Mouse (Mus musculus) forebrain, embryonic 12.5 days (tissue): Measurements from ENCODE around the gene Wt1. TPM values are rescaled to one million over a fixed set of nuclear protein-coding genes. Genes with fewer than 3 reads are reported as not detected.

Experiments used
- ATAC-seq: fragments of 200-750 bp; cut with Nextera tagmentation; 2 replicates; pipeline ENCODE4 v1.8.0; 2017; ENCODE audit warnings: moderate TSS enrichment; ENCODE audit not compliant: low FRiP score
- H3K27ac ChIP-seq: fragments of 300-500 bp; sonication (generic); 2 replicates; pipeline ENCODE4 v1.5.1; 2016; ENCODE audit warnings: mild to moderate bottlenecking
- H3K27me3 ChIP-seq: fragments of 300-500 bp; sonication (generic); 2 replicates; pipeline ENCODE4 v1.6.1; 2016; ENCODE audit warnings: mild to moderate bottlenecking
- H3K36me3 ChIP-seq: fragments of 300-500 bp; sonication (generic); replicated peaks from 2 replicates; pipeline ENCODE4 v1.6.1; 2016; ENCODE audit warnings: mild to moderate bottlenecking
- H3K4me1 ChIP-seq: fragments of 300-500 bp; sonication (generic); 2 replicates; pipeline ENCODE4 v1.6.1; 2016
- H3K4me2 ChIP-seq: fragments of 300-500 bp; sonication (generic); 2 replicates; pipeline ENCODE4 v1.6.1; 2016; ENCODE audit warnings: mild to moderate bottlenecking, moderate library complexity
- H3K4me3 ChIP-seq: fragments of 300-500 bp; sonication (generic); replicated peaks from 2 replicates; pipeline ENCODE4 v1.5.1; 2016; ENCODE audit warnings: mild to moderate bottlenecking
- H3K9ac ChIP-seq: fragments of 300-500 bp; sonication (generic); 2 replicates; pipeline ENCODE4 v1.6.1; 2016; ENCODE audit warnings: mild to moderate bottlenecking
- H3K9me3 ChIP-seq: fragments of 300-500 bp; sonication (generic); 2 replicates; pipeline ENCODE4 v1.6.1; 2016
- WGBS: fragments of 180-500 bp; shearing (Covaris S2); methylation state at CpG from one replicate; pipeline ENCODE4 v1.1.7; 2016; 5-methylcytosine and 5-hydroxymethylcytosine counted together
- polyA plus RNA-seq: library from polyadenylated mRNA; unstranded; fragments of >200 nt; fragmentation: Nextera tagmentation; extraction: Ambion mirVana; gene quantifications from 2 replicates; pipeline ENCODE4 v1.2.1, GENCODE M21; 2016

The Wt1 gene
- polyA plus RNA-seq, 1 experiment from 2014 or later = not detected

DNA sequence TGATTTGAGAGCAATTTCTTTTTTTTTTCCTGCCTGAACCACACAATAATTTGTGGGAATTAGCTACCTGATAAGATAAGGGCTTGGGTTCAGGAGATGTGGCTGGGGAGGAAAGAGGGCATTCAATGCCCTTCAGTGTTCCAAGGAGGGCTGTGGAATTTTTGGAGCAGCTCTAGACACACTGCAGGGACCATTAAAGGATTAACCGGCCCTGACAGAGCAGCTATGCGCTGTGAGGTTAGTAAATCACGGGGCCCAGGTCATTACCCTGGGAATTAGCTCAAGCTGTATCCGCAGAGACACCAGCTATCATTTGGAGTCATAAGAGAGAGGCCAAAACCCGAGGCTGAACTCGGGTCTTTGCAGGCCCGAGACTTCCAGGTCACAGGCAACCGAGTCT, 73.8 kb downstream of the Wt1 start:
- Histone ChIP-seq H3K4me2 (no peak overlapping the region), H3K4me1 (no peaks in the 10 kb centered on the region), H3K9ac (no peak overlapping the region), H3K27ac (no peak overlapping the region), H3K36me3 (no peaks in the 10 kb centered on the region), H3K9me3 (no peaks in the 10 kb centered on the region), H3K27me3 (no peaks in the 10 kb centered on the region), H3K4me3 (no peak overlapping the region)
- no peak for ATAC-seq
- WGBS = 36% methylated on average over 8 of the region's 8 CpGs

- no peak overlapping the region for H3K9ac ChIP-seq
- H3K36me3 ChIP-seq = no peaks in the 10 kb centered on the region
- WGBS = 91% methylated on average over 9 of the region's 9 CpGs
- no peaks in the 10 kb centered on the region for H3K9me3 ChIP-seq
- H3K27me3 ChIP-seq = 0 out of 2 replicates have a peak, but pooled peaks cover 4% of the 10 kb centered on the region
- H3K4me2 ChIP-seq = no peak overlapping the region
- H3K27ac ChIP-seq = no peak overlapping the region
- no peaks in the 10 kb centered on the region for H3K4me1 ChIP-seq
- no peak overlapping the region for H3K4me3 ChIP-seq
- no peak for ATAC-seq
Measured at GRCm38 (mm10) chr2:105206563-105207174, 80.3 kb downstream of the Wt1 start.

DNA sequence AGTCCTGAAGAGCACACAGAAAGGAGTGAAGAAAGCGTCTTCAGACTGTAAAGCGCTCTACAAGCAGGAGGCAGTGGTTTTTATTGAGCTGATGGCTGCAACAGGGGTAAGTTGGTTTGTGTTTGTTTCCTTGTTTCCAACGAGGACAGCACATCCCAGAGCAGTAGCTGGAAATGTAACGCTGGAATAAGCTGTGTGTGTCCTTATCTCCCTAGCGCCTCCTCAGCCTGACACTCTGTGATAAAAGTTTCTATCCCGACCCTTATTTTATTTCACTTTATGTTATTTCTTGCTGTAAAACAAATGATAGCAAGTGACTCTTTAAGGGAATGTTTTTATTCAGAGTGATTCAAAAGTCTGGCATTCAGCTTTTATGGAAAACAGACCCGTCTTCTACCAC, 86.5 kb downstream of the Wt1 start:
- ATAC-seq = no peak
- Histone ChIP-seq H3K4me3 (no peak overlapping the region), H3K27ac (no peak overlapping the region), H3K4me1 (no peaks in the 10 kb centered on the region), H3K27me3 (0 out of 2 replicates have a peak, but pooled peaks cover 4% of the 10 kb centered on the region), H3K36me3 (no peaks in the 10 kb centered on the region), H3K9me3 (no peaks in the 10 kb centered on the region), H3K4me2 (no peak overlapping the region), H3K9ac (no peak overlapping the region)
- WGBS = 77% methylated on average over 7 of the region's 7 CpGs

DNA sequence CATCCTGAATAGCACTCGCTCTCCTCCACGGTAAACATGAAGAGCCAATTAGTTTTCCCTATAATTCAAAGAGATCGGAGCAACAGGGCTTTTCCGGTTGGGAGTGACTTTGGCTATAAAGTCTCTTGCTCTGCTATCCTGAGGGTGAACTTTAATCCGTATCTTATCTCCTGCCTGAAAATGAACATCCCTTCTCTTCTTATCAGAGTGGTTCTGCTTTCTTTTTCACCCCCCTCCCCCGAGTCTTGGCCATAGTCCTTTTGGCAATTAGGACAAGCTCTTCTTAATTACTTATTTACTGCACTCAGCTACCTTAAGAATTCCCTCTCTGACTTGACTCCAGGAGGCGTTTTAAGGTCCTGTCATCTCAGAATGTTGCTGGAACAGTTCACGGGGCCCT, 89.6 kb downstream of the Wt1 start:
- Histone ChIP-seq H3K9ac (no peak overlapping the region), H3K4me1 (no peaks in the 10 kb centered on the region), H3K4me2 (no peak overlapping the region), H3K27ac (no peak overlapping the region), H3K27me3 (no peaks in the 10 kb centered on the region), H3K9me3 (no peaks in the 10 kb centered on the region), H3K36me3 (no peaks in the 10 kb centered on the region), H3K4me3 (no peak overlapping the region)
- ATAC-seq = no peak
- 36% methylated on average over 8 of the region's 8 CpGs for WGBS

DNA sequence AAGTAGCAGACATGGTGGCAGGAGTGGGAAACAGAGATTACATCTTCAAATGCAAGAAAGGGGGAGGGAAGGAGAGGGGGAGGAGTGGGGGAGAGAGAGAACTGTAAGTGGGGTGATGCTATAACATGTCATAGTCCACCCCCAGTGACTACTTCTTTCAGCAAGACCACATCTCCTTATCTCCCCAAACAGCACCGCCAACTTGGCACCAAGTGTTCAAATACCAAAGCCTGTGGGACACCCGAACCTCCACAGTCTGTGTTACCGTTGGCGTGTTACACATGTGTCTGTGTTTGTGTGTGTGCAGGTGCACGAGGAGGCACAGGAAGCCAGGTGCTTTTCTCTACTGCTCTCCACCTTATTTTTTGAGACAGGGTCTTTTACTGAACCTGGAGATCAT, 92.9 kb downstream of the Wt1 start:
- Histone ChIP-seq H3K27me3 (peaks cover 13% of the 10 kb centered on the region), H3K4me3 (no peak overlapping the region), H3K36me3 (no peaks in the 10 kb centered on the region), H3K4me1 (peaks cover 2% of the 10 kb centered on the region), H3K4me2 (no peak overlapping the region), H3K27ac (no peak overlapping the region), H3K9ac (no peak overlapping the region), H3K9me3 (no peaks in the 10 kb centered on the region)
- WGBS = 93% methylated on average over 5 of the region's 5 CpGs
- no peak for ATAC-seq

GRCm38 (mm10) chr2:105219664-105220063, 93.3 kb downstream of the Wt1 start:
- no peak for ATAC-seq
- Histone ChIP-seq H3K9ac (no peak overlapping the region), H3K27ac (no peak overlapping the region), H3K9me3 (no peaks in the 10 kb centered on the region), H3K36me3 (no peaks in the 10 kb centered on the region), H3K27me3 (peaks cover 18% of the 10 kb centered on the region), H3K4me1 (peaks cover 7% of the 10 kb centered on the region), H3K4me3 (no peak overlapping the region), H3K4me2 (no peak overlapping the region)
- WGBS = 77% methylated on average over 8 of the region's 8 CpGs

- no peak for ATAC-seq
- Histone ChIP-seq H3K4me2 (no peak overlapping the region), H3K9me3 (no peaks in the 10 kb centered on the region), H3K27me3 (peaks cover 28% of the 10 kb centered on the region), H3K9ac (no peak overlapping the region), H3K4me3 (no peak overlapping the region), H3K4me1 (peaks cover 10% of the 10 kb centered on the region), H3K27ac (no peak overlapping the region), H3K36me3 (no peaks in the 10 kb centered on the region)
- WGBS = 83% methylated on average over 9 of the region's 9 CpGs
Measured at GRCm38 (mm10) chr2:105220738-105221303, 94.5 kb downstream of the Wt1 start.

Other genes starting within 250 kb of the Wt1 start
- 242 and 248 TPM in 2 replicates for gene Eif3m, start 109.4 kb upstream of the Wt1 start, polyA plus RNA-seq
- gene Gm11060, start 34.5 kb upstream of the Wt1 start, polyA plus RNA-seq = not detected in 2 replicates
- not detected in 2 replicates for gene Them7, start 97.8 kb downstream of the Wt1 start, polyA plus RNA-seq